Mouse (Mus musculus) bone marrow, adult 2 months (tissue): ENCODE measurements around the gene Ccdc6.

Experiments used
- CTCF ChIP-seq: fragments of 200-500 bp; IDR thresholded peaks from 2 replicates; pipeline ENCODE4 v1.5.1; 2011; ENCODE audit warnings: low read length, control low read depth; ENCODE audit not compliant: control insufficient read depth, insufficient read depth
- POLR2A ChIP-seq: fragments of 200-500 bp; IDR thresholded peaks from 2 replicates; pipeline ENCODE4 v1.6.1; 2011; ENCODE audit warnings: low read depth, mild to moderate bottlenecking, control low read depth, low read length, borderline replicate concordance; ENCODE audit not compliant: control insufficient read depth

GRCm38 (mm10) chr10:70152190-70152743 is 55.3 kb downstream of the Ccdc6 start:
- TF ChIP-seq CTCF (no peak), POLR2A (no peak)
